Mouse (Mus musculus): ENCODE measurements around the gene Nudt17.

DNA sequence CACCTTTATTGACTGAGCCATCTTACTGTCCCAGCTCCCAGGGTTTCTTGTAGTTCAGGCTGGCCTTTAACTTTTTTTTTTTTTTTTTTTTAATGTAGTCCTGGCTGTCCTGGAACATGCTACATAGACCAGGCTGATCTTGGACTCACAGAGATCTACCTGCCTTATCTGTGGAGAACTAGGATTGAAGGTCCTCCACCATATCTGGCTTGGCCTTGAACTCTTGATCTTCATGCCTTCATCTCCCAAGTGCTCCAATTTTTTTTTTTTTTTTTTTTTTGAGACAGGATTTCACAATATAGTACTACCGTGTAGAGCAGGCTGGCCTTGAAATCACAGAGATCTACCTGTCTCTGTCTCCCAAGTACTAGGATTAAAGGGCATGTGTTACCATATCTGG is 14.8 kb downstream of the Nudt17 start:
- TF ChIP-seq MAX (IDR thresholded peaks at IDR 0.05; ENCODE audit: low read depth) (no peak), POLR2AphosphoS2 (IDR thresholded peaks at IDR 0.05; ENCODE audit: insufficient read length, low read depth) (no peak), TCF3 (IDR thresholded peaks at IDR 0.05; ENCODE audit: insufficient read length, low read depth) (no peak), POLR2A (IDR thresholded peaks at IDR 0.05; ENCODE audit: insufficient read length, low read depth) (no peak), USF1 (IDR thresholded peaks at IDR 0.05; ENCODE audit: low read depth) (no peak), MYOD1 (IDR thresholded peaks at IDR 0.05; ENCODE audit: control insufficient read depth in 1 of 3, insufficient read length in 2 of 3, low read depth in 2 of 3) (no peak), E2F4 (IDR thresholded peaks at IDR 0.05; ENCODE audit: insufficient read depth) (no peak), MYOG (IDR thresholded peaks at IDR 0.05; ENCODE audit: control insufficient read depth in 1 of 3, insufficient read depth in 1 of 3, insufficient read length in 2 of 3, low read depth in 2 of 3) (no peak), CEBPB (IDR thresholded peaks at IDR 0.05; ENCODE audit: insufficient read depth, poor library complexity, severe bottlenecking) (no peak), SRF (IDR thresholded peaks at IDR 0.05; ENCODE audit: control insufficient read depth, insufficient read length, low read depth) (no peak)

All from myocyte (in vitro differentiated cells).